Comparison of ENCODE assay signal across 15 mouse cellular contexts in the genomic region with DNA sequence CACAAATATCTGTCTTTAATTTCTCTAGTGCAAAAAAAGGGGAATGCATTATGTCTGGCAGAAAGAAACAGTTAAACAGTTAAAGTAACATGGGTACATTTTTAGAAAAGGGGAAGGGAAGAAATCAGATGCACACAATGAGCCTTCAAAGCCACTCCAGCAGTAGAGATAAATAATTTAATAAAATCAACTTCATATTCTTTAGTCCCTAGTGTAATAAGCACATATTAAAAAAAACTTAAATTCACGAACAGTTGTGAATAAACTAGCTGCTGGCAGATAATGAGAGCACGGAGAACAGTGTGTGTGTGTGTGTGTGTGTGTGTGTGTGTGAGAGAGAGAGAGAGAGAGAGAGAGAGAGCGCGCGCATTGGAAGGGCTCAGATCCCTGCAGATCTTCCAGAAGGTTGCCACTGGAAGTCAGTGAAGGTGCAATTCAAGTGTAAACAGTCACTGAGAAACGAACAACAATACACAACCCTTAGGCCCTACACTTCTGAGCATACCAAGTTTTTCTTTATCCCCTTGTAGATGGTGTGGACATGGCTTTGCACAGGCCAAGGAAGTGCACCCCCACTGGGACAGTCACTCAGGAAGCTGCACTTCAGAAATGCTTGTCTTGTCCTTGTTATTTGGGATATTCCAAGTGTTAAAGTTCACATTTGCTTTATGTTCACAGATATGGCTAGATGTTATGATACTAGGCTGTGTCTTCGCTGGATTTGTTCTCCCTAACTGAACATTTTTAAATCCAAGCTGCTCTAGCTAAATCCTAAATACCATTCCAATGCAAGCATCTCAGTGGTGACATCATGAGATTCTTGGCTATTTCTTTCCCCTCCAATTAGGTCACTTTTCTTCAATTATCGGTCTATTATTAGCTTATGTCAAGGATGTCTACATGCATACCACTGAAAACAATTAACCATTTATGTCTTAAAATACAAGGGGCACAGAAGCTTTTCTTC. TPM values are rescaled to one million over a fixed set of nuclear protein-coding genes. Genes with fewer than 3 reads are reported as not detected.
DNase-seq lines count a peak whose midpoint lies in the region; ATAC-seq lines count a peak whose summit lies in the region.
"Had no signal": no experiment of that assay in that cellular context is flagged by ENCODE, and none has a peak within 500 bp of the region (broad histone marks: within the 10 kb centered on the region; RNA-seq: fewer than 3 reads in every experiment).

No protein-coding gene starts in this region.

- H3K36me3 ChIP-seq in embryonic facial prominence, embryonic 13.5 days, result no peaks in the 10 kb centered on the region
- H3K36me3 ChIP-seq in midbrain, embryonic 12.5 days, result no peaks in the 10 kb centered on the region
- H3K36me3 ChIP-seq: G1E; intestine, embryonic 15.5 days had no signal

- peak overlapping the region; percentile 45 for H3K4me2 ChIP-seq in embryonic facial prominence, embryonic 13.5 days
- peak overlapping the region; percentile 42 for H3K4me2 ChIP-seq in midbrain, embryonic 12.5 days (replicated peaks)

- H3K9ac ChIP-seq in embryonic facial prominence, embryonic 13.5 days, result peak overlapping the region; percentile 44
- H3K9ac ChIP-seq in midbrain, embryonic 12.5 days (replicated peaks), result no peak overlapping the region; the same call in 1 of the 2 replicates
- H3K9ac ChIP-seq: intestine, embryonic 15.5 days had no signal

- 25% methylated on average over 8 of the region's 8 CpGs for WGBS in embryonic facial prominence, embryonic 13.5 days
- WGBS in midbrain, embryonic 12.5 days, result 14% methylated on average over 8 of the region's 8 CpGs

- H3K4me3 ChIP-seq in embryonic facial prominence, embryonic 13.5 days, result no peak overlapping the region
- H3K4me3 ChIP-seq in midbrain, embryonic 12.5 days, result no peak overlapping the region
- H3K4me3 ChIP-seq: intestine, embryonic 15.5 days had no signal

- peak overlapping the region; percentile 35 for H3K27ac ChIP-seq in embryonic facial prominence, embryonic 13.5 days
- H3K27ac ChIP-seq in midbrain, embryonic 12.5 days (replicated peaks), result peak overlapping the region; percentile 72
- H3K27ac ChIP-seq: intestine, embryonic 15.5 days had no signal

- DNase-seq in embryo, embryonic 10.5 days (ENCODE audit: low spot score), result peak; percentile 48
- DNase-seq in embryo, embryonic 10 days (ENCODE audit: low spot score), result no peak
- DNase-seq in brain, adult 2 months (ENCODE audit: low read depth, low spot score), result peak; percentile 64
- DNase-seq in T-cell, adult 2 months (ENCODE audit: low spot score), result no peak
- no peak for DNase-seq in right cerebral cortex, postnatal 10 days (ENCODE audit: low spot score in 2 of 2)
- no peak for DNase-seq in thymus, postnatal 10 days (ENCODE audit: low spot score in 2 of 2)
- DNase-seq: adrenal gland, adult 8-10 months; lung, postnatal 36 days; spleen, adult 18-20 months; thymus, postnatal 14 days had no signal

- peaks cover 33% of the 10 kb centered on the region for H3K27me3 ChIP-seq in embryonic facial prominence, embryonic 13.5 days
- H3K27me3 ChIP-seq in midbrain, embryonic 12.5 days, result peaks cover 20% of the 10 kb centered on the region; the same call in 1 of the 2 replicates

- peaks cover 32% of the 10 kb centered on the region for H3K4me1 ChIP-seq in embryonic facial prominence, embryonic 13.5 days
- peaks cover 48% of the 10 kb centered on the region for H3K4me1 ChIP-seq in midbrain, embryonic 12.5 days

- no peak for ATAC-seq in embryonic facial prominence, embryonic 13.5 days (ENCODE audit: insufficient number of reproducible peaks, insufficient read depth, low FRiP score, low TSS enrichment, low read depth)
- no peak for ATAC-seq in midbrain, embryonic 12.5 days (ENCODE audit: low FRiP score, low read depth)

- H3K9me3 ChIP-seq in embryonic facial prominence, embryonic 13.5 days, result no peaks in the 10 kb centered on the region
- H3K9me3 ChIP-seq in midbrain, embryonic 12.5 days, result no peaks in the 10 kb centered on the region
- H3K9me3 ChIP-seq: intestine, embryonic 15.5 days had no signal

RNA-seq across cellular contexts. Expression of a gene that starts 3.3 kb away (rescaled TPM):
- 48.6 and 54.5 TPM in 2 replicates for polyA plus RNA-seq in embryonic facial prominence, embryonic 13.5 days (2015; fragmentation: Nextera tagmentation; extraction: Ambion mirVana)
- 148 and 164 TPM in 2 replicates for polyA plus RNA-seq in midbrain, embryonic 12.5 days (2016; fragmentation: Nextera tagmentation; extraction: Ambion mirVana)
- polyA plus RNA-seq: G1E; liver, adult 2 months had no signal

Comparison
In these comparisons a context has a peak if more than half of its experiments do, and no peak if none do; other contexts are left out.
1. DNase-seq: peak in embryo, embryonic 10.5 days (single experiment) and brain, adult 2 months (single experiment); none in embryo, embryonic 10 days (single experiment), T-cell, adult 2 months (single experiment), right cerebral cortex, postnatal 10 days (0 of 2) and thymus, postnatal 10 days (0 of 2).